Mouse (Mus musculus) small intestine, adult 2 months (tissue): ENCODE results near the gene Mef2c.

Experiments
- CTCF ChIP-seq: fragments of 200-500 bp; IDR thresholded peaks from 2 replicates; pipeline ENCODE4 v1.5.1; 2012; ENCODE audit warnings: low read depth, mild to moderate bottlenecking, control low read depth, inconsistent platforms, low read length, moderate library complexity, mixed read lengths; ENCODE audit not compliant: insufficient replicate concordance, insufficient read length; ENCODE audit errors: extremely low read depth
- POLR2A ChIP-seq: fragments of 200-500 bp; IDR thresholded peaks from 2 replicates; pipeline ENCODE4 v1.6.1; 2012; ENCODE audit warnings: low read depth, mild to moderate bottlenecking, control low read depth, inconsistent platforms, low read length, moderate library complexity

GRCm38 (mm10) chr13:83656094-83656493, 152.3 kb downstream of the Mef2c start:
- TF ChIP-seq CTCF: no peak
- no peak for TF ChIP-seq POLR2A
